Mouse (Mus musculus) heart, adult 9 months (tissue): ENCODE measurements around the gene Kdm1a.

Experiments used
- DNase-seq, 2 experiments: peaks; one replicate each; pipeline ENCODE4 v3.0.0; 2022; ENCODE audit warnings: low spot score in 2 of 2

The Kdm1a gene

GRCm38 (mm10) chr4:136526412-136526811 is 76.1 kb downstream of the Kdm1a start:
- DNase-seq = peak in 1 of 2 experiments; percentile 36

- no peak for DNase-seq
Observed at GRCm38 (mm10) chr4:136524309-136524708, 78.2 kb downstream of the Kdm1a start.

DNA sequence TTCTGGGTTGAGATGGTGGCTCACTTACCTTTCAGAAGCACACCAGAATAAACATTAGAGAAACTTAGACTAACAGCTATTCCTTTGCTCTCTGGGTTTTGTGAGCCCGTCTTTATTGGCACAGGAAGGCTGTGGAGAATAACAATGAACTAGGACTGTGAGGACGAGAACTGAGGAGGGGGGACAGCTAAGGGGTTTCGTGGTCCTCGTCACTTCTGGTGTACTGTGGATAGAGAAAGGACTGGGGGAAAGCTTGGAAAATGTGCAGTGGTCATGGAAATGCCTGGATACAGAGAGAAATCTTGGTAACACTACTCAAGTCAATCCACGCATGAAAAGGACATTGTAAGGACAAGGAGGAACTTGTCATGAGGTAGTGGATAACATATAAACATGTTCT is 80.6 kb downstream of the Kdm1a start:
- DNase-seq = no peak

DNA sequence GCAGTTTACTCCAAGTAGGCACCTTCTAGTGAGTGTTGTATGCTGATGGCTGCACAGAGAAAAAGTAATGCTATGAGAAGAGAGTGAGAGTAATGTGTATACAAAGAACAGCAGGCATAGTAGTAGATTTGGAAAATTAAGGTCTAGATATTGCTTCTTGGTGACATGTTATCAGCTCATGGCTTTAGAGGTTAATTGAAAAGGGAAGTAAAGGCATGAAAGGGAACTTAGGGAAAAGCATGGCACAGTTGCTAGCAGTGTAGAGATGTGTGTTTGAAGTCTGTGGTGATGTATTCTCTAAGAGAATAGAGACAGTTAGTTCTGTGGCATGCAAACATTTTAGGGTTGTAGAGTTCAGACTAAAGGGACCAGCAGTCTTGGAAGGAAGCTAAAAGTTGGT is 82.7 kb downstream of the Kdm1a start:
- no peak for DNase-seq

GRCm38 (mm10) chr4:136518576-136518975 is 83.9 kb downstream of the Kdm1a start:
- DNase-seq = no peak

DNA sequence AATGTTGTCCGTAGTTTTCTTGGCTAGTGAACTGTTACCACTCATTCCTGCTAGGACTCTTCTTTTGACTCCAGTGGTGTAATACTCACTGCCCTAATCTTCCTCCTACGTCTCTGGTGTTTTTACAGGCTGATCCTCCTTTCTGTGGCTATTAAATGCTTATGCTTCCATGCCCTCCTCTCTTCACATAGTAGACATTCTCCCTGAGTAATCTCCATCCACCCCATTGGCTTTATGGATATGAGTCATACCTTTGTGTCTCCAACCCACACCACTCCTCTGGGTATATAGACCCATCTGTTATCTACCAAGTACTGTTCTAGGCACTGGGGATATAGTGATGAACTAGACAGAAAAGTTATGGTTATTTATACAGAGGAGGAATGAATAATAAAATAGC is 84.4 kb downstream of the Kdm1a start:
- DNase-seq = no peak

GRCm38 (mm10) chr4:136512905-136513304 is 89.6 kb downstream of the Kdm1a start:
- DNase-seq = peak; percentile 21 to 30

DNA sequence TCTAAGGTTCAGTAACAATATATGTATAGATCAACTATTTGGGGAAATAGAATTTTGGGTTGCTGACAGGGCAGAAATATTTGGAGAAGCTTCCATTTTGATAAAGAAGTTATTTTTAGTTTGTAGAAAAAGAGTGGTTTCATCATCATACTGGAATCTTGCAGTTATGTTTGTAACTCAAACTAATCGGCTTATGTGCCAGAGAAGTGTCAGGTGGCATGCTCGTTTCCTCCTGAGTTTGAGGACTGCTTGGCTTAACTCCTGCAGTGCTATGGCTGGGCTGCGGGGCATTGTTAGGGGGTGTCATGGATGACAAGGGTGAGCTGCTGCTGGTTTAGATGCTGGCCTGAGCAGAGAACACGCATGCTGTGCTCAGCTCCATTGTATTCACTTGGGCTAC is 90.8 kb downstream of the Kdm1a start:
- no peak for DNase-seq

DNA sequence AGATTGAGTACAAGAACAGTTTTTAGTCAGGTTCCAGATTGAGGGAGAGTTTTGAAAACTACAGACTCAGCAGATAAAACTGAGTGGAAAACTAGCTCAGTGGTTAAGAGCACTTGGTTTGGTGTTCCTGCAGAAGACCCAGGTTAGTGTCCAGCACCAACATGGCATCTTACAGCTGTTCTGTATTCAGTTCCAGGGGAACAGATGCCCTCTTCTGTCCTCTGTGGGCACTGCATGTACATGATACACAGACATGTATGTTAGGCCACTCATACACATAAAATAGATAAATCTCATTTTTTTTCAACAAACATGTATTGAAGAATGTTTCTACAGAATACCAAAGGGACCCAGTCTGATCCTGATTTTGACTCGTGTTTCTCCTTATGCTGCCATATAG is 92.7 kb downstream of the Kdm1a start:
- DNase-seq = no peak

- DNase-seq = no peak
Observed at GRCm38 (mm10) chr4:136505426-136506215, 96.9 kb downstream of the Kdm1a start.
